Mouse (Mus musculus) neural tube, embryonic 11.5 days (tissue): Measurements from ENCODE around the gene Gm11042. TPM values are rescaled to one million over a fixed set of nuclear protein-coding genes. Genes with fewer than 3 reads are reported as not detected.

ENCODE experiments used
- ATAC-seq: fragments of 200-750 bp; cut with Nextera tagmentation; 2 replicates; pipeline ENCODE4 v1.8.0; 2017; ENCODE audit warnings: moderate number of reproducible peaks, mild to moderate bottlenecking, moderate TSS enrichment, moderate library complexity; ENCODE audit not compliant: insufficient read depth, low FRiP score, low TSS enrichment
- DNase-seq: peaks from one replicate; pipeline ENCODE4 v3.0.0-alpha.2; 2015; ENCODE audit warnings: low spot score
- H3K27ac ChIP-seq: fragments of 300-500 bp; sonication (generic); 2 replicates; pipeline ENCODE4 v1.5.1; 2014; ENCODE audit warnings: low read depth, mild to moderate bottlenecking, low read length
- H3K27me3 ChIP-seq: fragments of 300-500 bp; sonication (generic); 2 replicates; pipeline ENCODE4 v1.6.1; 2014; ENCODE audit warnings: mild to moderate bottlenecking, low read length, mixed read lengths; ENCODE audit not compliant: control insufficient read depth, insufficient read depth
- H3K36me3 ChIP-seq: fragments of 300-500 bp; sonication (generic); 2 replicates; pipeline ENCODE4 v1.6.1; 2014; ENCODE audit warnings: mild to moderate bottlenecking, low read length, moderate library complexity, mixed read lengths; ENCODE audit not compliant: control insufficient read depth, insufficient read depth
- H3K4me1 ChIP-seq: fragments of 300-500 bp; sonication (generic); 2 replicates; pipeline ENCODE4 v1.6.1; 2014; ENCODE audit warnings: low read length, mixed read lengths; ENCODE audit not compliant: control insufficient read depth, insufficient read depth
- H3K4me2 ChIP-seq: fragments of 300-500 bp; sonication (generic); 2 replicates; pipeline ENCODE4 v1.6.1; 2014; ENCODE audit warnings: low read depth, mild to moderate bottlenecking, moderate library complexity
- H3K4me3 ChIP-seq: fragments of 300-500 bp; sonication (generic); 2 replicates; pipeline ENCODE4 v1.5.1; 2014; ENCODE audit warnings: low read depth, low read length
- H3K9ac ChIP-seq: fragments of 300-500 bp; sonication (generic); 2 replicates; pipeline ENCODE4 v1.6.1; 2014; ENCODE audit warnings: mild to moderate bottlenecking, low read length
- H3K9me3 ChIP-seq: fragments of 300-500 bp; sonication (generic); 2 replicates; pipeline ENCODE4 v1.6.1; 2016; ENCODE audit warnings: low read length; ENCODE audit not compliant: control insufficient read depth
- WGBS: fragments of 180-500 bp; shearing (Covaris S2); extraction: QIAGEN DNeasy Blood & Tissue Kit; methylation state at CpG from one replicate; pipeline ENCODE4 v1.1.7; 2014; 5-methylcytosine and 5-hydroxymethylcytosine counted together
- polyA plus RNA-seq: library from polyadenylated mRNA; unstranded; fragments of >200 nt; fragmentation: Nextera tagmentation; extraction: Ambion mirVana; gene quantifications from 2 replicates; pipeline ENCODE4 v1.2.1, GENCODE M21; 2014

Gm11042 gene
- polyA plus RNA-seq, 1 experiment from 2014 or later = not detected

DNA sequence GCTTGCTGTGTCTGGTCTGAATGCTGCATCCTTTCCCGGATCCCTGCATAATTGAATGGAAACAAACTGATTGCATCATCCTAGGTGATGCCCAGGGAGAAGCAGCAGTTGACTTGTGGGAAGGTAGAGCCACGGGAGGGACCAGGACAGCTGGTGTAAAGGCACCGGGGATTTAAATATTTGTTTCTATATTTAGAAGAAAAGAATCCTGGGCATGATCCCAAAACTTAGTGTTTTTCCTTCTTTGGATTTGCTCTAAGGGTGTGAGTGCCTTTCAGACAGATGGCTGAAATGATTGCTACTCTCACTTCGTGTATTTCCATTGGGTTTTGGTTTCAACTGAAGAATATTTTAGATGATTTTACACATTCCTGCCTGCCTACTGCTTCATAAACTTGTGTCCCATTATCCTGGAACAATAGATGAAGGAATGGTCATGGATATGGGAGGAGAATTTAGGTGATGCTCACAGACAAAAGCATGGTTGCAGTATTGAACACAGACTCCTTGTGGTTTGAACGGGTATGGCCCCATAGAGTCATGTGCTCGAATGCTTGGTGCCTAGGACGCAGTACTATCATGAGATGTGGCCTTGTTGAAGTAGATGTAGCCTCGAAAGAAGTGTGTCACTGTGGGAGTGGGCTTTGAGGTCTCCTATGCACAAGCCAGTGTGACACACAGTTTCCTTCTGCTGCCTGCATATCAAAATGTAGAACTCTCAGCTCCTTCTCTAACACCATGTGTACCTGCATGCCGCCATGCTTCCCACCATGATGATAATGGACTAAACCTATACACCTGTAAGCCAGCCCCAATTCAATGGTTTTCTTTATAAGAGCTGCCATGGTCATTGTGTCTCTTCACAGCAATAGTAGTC lies 12.5 kb downstream of the Gm11042 start:
- no peaks in the 10 kb centered on the region for H3K4me1 ChIP-seq
- H3K4me3 ChIP-seq = no peak overlapping the region
- DNase-seq (no peak), ATAC-seq (no peak)
- H3K36me3 ChIP-seq = no peaks in the 10 kb centered on the region
- H3K4me2 ChIP-seq = no peak overlapping the region
- H3K9me3 ChIP-seq = no peaks in the 10 kb centered on the region
- H3K27ac ChIP-seq = no peak overlapping the region
- H3K9ac ChIP-seq = no peak overlapping the region
- 85% methylated on average over 9 of the region's 9 CpGs for WGBS
- no peaks in the 10 kb centered on the region for H3K27me3 ChIP-seq

- Histone ChIP-seq H3K27me3 (no peaks in the 10 kb centered on the region), H3K4me3 (no peak overlapping the region), H3K9me3 (no peaks in the 10 kb centered on the region), H3K4me2 (no peak overlapping the region), H3K4me1 (no peaks in the 10 kb centered on the region), H3K36me3 (no peaks in the 10 kb centered on the region), H3K9ac (no peak overlapping the region), H3K27ac (no peak overlapping the region)
- DNase-seq = no peak
- ATAC-seq = no peak
- 88% methylated on average over 6 of the region's 6 CpGs for WGBS
Observed at GRCm38 (mm10) chr12:74301559-74301958, 14.6 kb downstream of the Gm11042 start.

- DNase-seq = no peak
- no peak overlapping the region for H3K4me3 ChIP-seq
Observed at GRCm38 (mm10) chr12:74296374-74296773, 19.8 kb downstream of the Gm11042 start.

DNA sequence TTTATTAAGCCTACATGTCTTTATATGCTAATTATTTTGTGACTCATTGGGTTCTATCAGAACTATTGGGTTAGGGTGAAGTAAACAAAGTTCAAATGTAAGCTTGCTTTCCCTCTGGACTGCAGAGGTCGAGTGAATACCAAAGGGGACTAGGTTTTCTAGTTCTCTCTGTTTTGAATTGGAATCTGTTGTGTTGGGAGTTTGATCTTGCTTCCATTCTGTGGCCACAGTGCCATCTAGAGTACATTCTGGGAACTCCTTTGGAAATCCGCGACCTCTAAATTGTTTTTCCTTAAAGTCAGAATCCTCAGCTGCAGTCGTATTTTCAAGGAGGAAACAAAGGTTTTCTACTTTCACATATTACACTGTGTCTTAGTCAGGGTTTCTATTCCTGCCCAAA lies 22.6 kb downstream of the Gm11042 start:
- H3K36me3 ChIP-seq = no peaks in the 10 kb centered on the region
- H3K27me3 ChIP-seq = no peaks in the 10 kb centered on the region
- H3K27ac ChIP-seq = no peak overlapping the region
- 6% methylated on average over 4 of the region's 4 CpGs for WGBS
- H3K9me3 ChIP-seq = no peaks in the 10 kb centered on the region
- DNase-seq = peak; percentile 50
- no peak overlapping the region for H3K4me2 ChIP-seq
- ATAC-seq = no peak
- H3K9ac ChIP-seq = no peak overlapping the region
- H3K4me3 ChIP-seq = no peak overlapping the region
- no peaks in the 10 kb centered on the region for H3K4me1 ChIP-seq

More at GRCm38 (mm10) chr12:74296374-74296773, 19.8 kb downstream of the Gm11042 start:
- Histone ChIP-seq H3K4me1 (no peaks in the 10 kb centered on the region), H3K9me3 (no peaks in the 10 kb centered on the region), H3K27me3 (no peaks in the 10 kb centered on the region), H3K9ac (no peak overlapping the region), H3K36me3 (no peaks in the 10 kb centered on the region), H3K4me2 (no peak overlapping the region), H3K27ac (no peak overlapping the region)
- WGBS = 61% methylated on average over 5 of the region's 5 CpGs
- ATAC-seq = no peak

DNA sequence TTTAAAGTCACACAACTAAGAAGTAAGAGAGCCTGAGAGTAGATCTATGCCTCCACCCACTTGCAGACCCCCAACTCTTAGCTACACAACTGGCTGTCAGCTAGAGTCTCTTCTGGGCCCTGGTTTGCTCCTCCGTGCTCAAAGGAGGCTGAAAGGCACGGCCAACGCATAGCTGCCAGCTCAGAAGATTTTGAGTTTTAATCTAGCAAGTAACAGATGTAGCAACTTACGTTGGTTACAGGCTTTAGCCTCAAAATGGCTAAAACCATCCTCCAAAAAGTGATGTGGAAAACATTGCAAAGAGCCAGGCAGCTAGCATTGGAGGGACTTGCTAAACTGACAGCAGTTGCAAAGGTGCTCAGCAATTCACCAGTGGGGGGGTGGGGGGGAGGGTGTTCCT lies 25.2 kb downstream of the Gm11042 start:
- H3K27ac ChIP-seq = no peak overlapping the region
- no peak overlapping the region for H3K9ac ChIP-seq
- no peak overlapping the region for H3K4me3 ChIP-seq
- DNase-seq = no peak
- H3K36me3 ChIP-seq = no peaks in the 10 kb centered on the region
- H3K4me1 ChIP-seq = no peaks in the 10 kb centered on the region
- ATAC-seq = no peak
- no peak overlapping the region for H3K4me2 ChIP-seq
- no peaks in the 10 kb centered on the region for H3K27me3 ChIP-seq
- WGBS = 86% methylated on average over 4 of the region's 4 CpGs
- H3K9me3 ChIP-seq = no peaks in the 10 kb centered on the region

DNA sequence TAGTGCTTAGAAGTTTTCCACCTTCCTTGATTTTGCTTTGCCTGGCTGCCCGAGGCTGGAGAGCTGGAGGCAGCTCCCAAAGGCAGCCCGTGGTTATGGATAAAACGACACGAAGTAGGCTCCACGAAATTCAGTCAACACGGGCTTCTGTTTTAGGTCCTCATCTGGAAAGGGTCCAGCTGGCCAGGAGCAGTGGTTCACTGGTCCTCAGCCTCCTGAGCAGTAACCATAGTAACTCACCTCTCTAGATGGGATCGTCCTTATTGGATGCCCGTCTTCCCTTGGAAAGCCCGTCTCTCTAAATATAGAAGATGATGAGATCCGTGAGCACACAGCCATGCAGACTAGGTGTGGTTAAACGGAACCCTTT lies 31.5 kb downstream of the Gm11042 start:
- H3K4me1 ChIP-seq = no peaks in the 10 kb centered on the region
- H3K36me3 ChIP-seq = no peaks in the 10 kb centered on the region
- WGBS = 8% methylated on average over 11 of the region's 11 CpGs
- peak overlapping the region; percentile 63 for H3K4me2 ChIP-seq
- DNase-seq (no peak), ATAC-seq (0 out of 2 replicates have a peak, but pooled peaks have one; percentile 8)
- H3K4me3 ChIP-seq = peak overlapping the region; percentile 30
- no peaks in the 10 kb centered on the region for H3K9me3 ChIP-seq
- no peak overlapping the region for H3K27ac ChIP-seq
- H3K27me3 ChIP-seq = peaks cover 9% of the 10 kb centered on the region
- peak overlapping the region; percentile 1; the same call in 1 of the 2 replicates for H3K9ac ChIP-seq

- H3K27me3 ChIP-seq = peaks cover 9% of the 10 kb centered on the region
- peak; percentile 93 for ATAC-seq
Observed at GRCm38 (mm10) chr12:74284020-74284684, 32.0 kb downstream of the Gm11042 start.

GRCm38 (mm10) chr12:74282846-74283245 lies 33.3 kb downstream of the Gm11042 start:
- no peaks in the 10 kb centered on the region for H3K4me1 ChIP-seq
- H3K36me3 ChIP-seq = no peaks in the 10 kb centered on the region
- peaks cover 9% of the 10 kb centered on the region for H3K27me3 ChIP-seq
- ATAC-seq (no peak), DNase-seq (no peak)
- H3K4me2 ChIP-seq = no peak overlapping the region
- H3K9me3 ChIP-seq = no peaks in the 10 kb centered on the region
- 70% methylated on average over 1 of the region's 1 CpGs for WGBS
- no peak overlapping the region for H3K9ac ChIP-seq
- no peak overlapping the region for H3K27ac ChIP-seq
- H3K4me3 ChIP-seq = no peak overlapping the region

More at GRCm38 (mm10) chr12:74284020-74284684, 32.0 kb downstream of the Gm11042 start:
- H3K36me3 ChIP-seq = no peaks in the 10 kb centered on the region
- peak overlapping the region; percentile 30 for H3K4me3 ChIP-seq
- H3K27ac ChIP-seq = no peak overlapping the region
- WGBS = 1% methylated on average over 49 of the region's 49 CpGs
- peak overlapping the region; percentile 63 for H3K4me2 ChIP-seq
- no peaks in the 10 kb centered on the region for H3K9me3 ChIP-seq
- DNase-seq = peak; percentile 97
- H3K9ac ChIP-seq = peak overlapping the region; percentile 29
- no peaks in the 10 kb centered on the region for H3K4me1 ChIP-seq
